Mouse (Mus musculus) megakaryocyte, embryonic 14.5 days (primary cell): ENCODE measurements around the gene Reep3.

ENCODE experiments used
- FLI1 ChIP-seq: IDR thresholded peaks from 2 replicates; pipeline ENCODE4 v1.6.1; 2012; ENCODE audit warnings: low read length, inconsistent platforms, mixed read lengths
- GATA1 ChIP-seq: IDR thresholded peaks from 3 replicates; pipeline ENCODE4 v1.6.1; 2012; ENCODE audit warnings: mixed read lengths, low read length, inconsistent platforms, borderline replicate concordance

GRCm38 (mm10) chr10:67036542-67036941 lies 60.2 kb downstream of the Reep3 start:
- TF ChIP-seq GATA1 (no peak), FLI1 (no peak)
